Mouse (Mus musculus): Measurements from ENCODE around the gene Lrrc45.

- TF ChIP-seq EP300 (IDR thresholded peaks at IDR 0.05; ENCODE audit: low read depth) (no peak), CTCF (IDR thresholded peaks at IDR 0.05; ENCODE audit: low read depth) (no peak)
These were observed 6.2 kb downstream of the Lrrc45 start for GRCm38 (mm10) chr11:120719841-120720376.
